Mouse (Mus musculus) heart, embryonic 16.5 days (tissue): ENCODE measurements around the gene Gfpt2. TPM values are rescaled to one million over a fixed set of nuclear protein-coding genes. Genes with fewer than 3 reads are reported as not detected.

Source experiments
- ATAC-seq: fragments of 200-750 bp; cut with Nextera tagmentation; replicated peaks from 2 replicates; pipeline ENCODE4 v1.8.0; 2017; ENCODE audit warnings: moderate number of reproducible peaks; ENCODE audit not compliant: insufficient read depth, low FRiP score; ENCODE audit errors: extremely low read depth
- H3K27ac ChIP-seq: fragments of 300-500 bp; sonication (generic); 2 replicates; pipeline ENCODE4 v1.5.1; 2014; ENCODE audit warnings: mild to moderate bottlenecking, low read length, control low read depth, moderate library complexity
- H3K27me3 ChIP-seq: fragments of 300-500 bp; sonication (generic); 2 replicates; pipeline ENCODE4 v1.6.1; 2014; ENCODE audit warnings: low read length, mixed read lengths; ENCODE audit not compliant: control insufficient read depth, insufficient read depth
- H3K36me3 ChIP-seq: fragments of 300-500 bp; sonication (generic); 2 replicates; pipeline ENCODE4 v1.6.1; 2014; ENCODE audit not compliant: control insufficient read depth, insufficient read depth
- H3K4me1 ChIP-seq: fragments of 300-500 bp; sonication (generic); 2 replicates; pipeline ENCODE4 v1.6.1; 2014; ENCODE audit warnings: low read length, mixed read lengths; ENCODE audit not compliant: control insufficient read depth, insufficient read depth
- H3K4me2 ChIP-seq: fragments of 300-500 bp; sonication (generic); 2 replicates; pipeline ENCODE4 v1.6.1; 2014; ENCODE audit warnings: low read depth, mild to moderate bottlenecking, control low read depth, low read length
- H3K4me3 ChIP-seq: fragments of 300-500 bp; sonication (generic); 2 replicates; pipeline ENCODE4 v1.5.1; 2014; ENCODE audit warnings: mild to moderate bottlenecking, control low read depth, low read length
- H3K9ac ChIP-seq: fragments of 300-500 bp; sonication (generic); 2 replicates; pipeline ENCODE4 v1.6.1; 2014; ENCODE audit warnings: low read length, control low read depth
- H3K9me3 ChIP-seq: fragments of 300-500 bp; sonication (generic); replicated peaks from 2 replicates; pipeline ENCODE4 v1.6.1; 2016; ENCODE audit warnings: low read length; ENCODE audit not compliant: control insufficient read depth
- WGBS: fragments of 180-500 bp; shearing (Covaris S2); extraction: QIAGEN DNeasy Blood & Tissue Kit; methylation state at CpG from one replicate; pipeline ENCODE4 v1.1.7; 2014; 5-methylcytosine and 5-hydroxymethylcytosine counted together
- polyA plus RNA-seq: library from polyadenylated mRNA; unstranded; fragments of >200 nt; fragmentation: Nextera tagmentation; extraction: Ambion mirVana; gene quantifications from 2 replicates; pipeline ENCODE4 v1.2.1, GENCODE M21; 2015

Gfpt2 gene
- polyA plus RNA-seq, 1 experiment from 2014 or later, result 13.1 TPM

DNA sequence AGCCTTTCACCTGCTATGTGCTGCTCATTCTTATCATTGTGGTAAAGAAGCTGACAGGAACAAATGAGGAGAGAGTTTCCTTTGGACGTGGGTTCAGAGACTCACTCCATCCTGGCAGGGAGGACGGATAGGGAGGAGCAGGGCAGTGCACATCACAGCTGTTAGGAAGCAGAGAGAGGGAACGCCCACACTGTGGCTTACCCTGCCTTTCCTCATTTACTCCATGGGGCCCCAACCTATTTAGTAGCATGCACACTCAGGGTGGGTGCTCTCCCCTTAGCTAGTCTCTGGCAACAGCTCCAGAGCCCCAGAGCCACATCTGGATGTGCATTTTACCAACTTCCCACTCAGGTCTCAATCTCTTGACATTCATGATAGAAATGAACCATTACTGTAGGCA is 48.7 kb downstream of the Gfpt2 start:
- WGBS, result 58% methylated on average over 3 of the region's 3 CpGs
- Histone ChIP-seq H3K4me3 (no peak overlapping the region), H3K27me3 (no peaks in the 10 kb centered on the region), H3K4me2 (no peak overlapping the region), H3K36me3 (no peaks in the 10 kb centered on the region), H3K9me3 (no peaks in the 10 kb centered on the region), H3K27ac (no peak overlapping the region), H3K4me1 (peaks cover 9% of the 10 kb centered on the region), H3K9ac (no peak overlapping the region)
- no peak for ATAC-seq

DNA sequence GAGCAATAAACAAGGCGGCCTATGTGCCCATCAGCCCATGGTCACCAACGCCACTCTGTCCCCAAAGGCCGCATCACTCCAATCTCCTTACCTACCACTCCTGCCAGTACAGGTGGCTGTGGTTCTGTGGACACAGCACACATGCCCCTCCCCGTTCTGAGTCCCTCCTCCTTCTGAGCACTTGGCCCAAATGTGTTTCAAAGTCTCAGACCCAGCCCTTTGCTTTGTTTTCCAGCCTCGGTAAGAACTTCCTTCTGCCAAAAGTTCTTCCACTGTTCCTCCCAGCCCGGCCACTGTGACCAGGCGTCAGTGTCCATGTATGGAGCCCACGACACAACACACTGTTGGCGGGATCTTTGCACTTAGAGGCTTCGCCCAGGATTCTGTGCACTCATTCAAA is 50.3 kb downstream of the Gfpt2 start:
- H3K4me2 ChIP-seq, result no peak overlapping the region
- 88% methylated on average over 10 of the region's 10 CpGs for WGBS
- no peak overlapping the region for H3K4me3 ChIP-seq
- no peaks in the 10 kb centered on the region for H3K9me3 ChIP-seq
- ATAC-seq, result no peak
- H3K36me3 ChIP-seq, result no peaks in the 10 kb centered on the region
- H3K27ac ChIP-seq, result no peak overlapping the region
- H3K4me1 ChIP-seq, result peaks cover 15% of the 10 kb centered on the region
- no peaks in the 10 kb centered on the region for H3K27me3 ChIP-seq
- no peak overlapping the region for H3K9ac ChIP-seq

DNA sequence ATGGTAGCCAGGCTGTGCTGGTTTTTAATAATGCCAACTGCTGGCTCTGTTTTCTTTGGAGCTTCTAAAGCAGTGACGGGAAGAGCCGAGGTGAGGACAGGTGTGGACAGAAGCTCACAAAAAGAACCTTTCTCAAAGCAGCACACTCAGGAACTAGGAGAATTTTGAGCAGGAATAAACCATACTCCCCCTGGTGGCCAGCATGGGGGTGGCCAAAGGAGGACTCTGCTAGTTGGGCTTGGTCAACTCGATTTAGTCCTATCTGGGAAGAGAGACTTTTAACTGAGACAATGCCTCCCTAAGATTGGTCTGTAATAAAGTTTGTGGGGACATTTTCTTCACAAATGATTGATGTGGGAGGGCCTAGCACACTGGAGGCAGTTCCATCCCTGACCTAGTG is 51.0 kb downstream of the Gfpt2 start:
- Histone ChIP-seq H3K4me2 (no peak overlapping the region), H3K36me3 (peaks cover 1% of the 10 kb centered on the region; the same call in 1 of the 2 replicates), H3K9me3 (no peaks in the 10 kb centered on the region), H3K27me3 (no peaks in the 10 kb centered on the region), H3K9ac (no peak overlapping the region), H3K4me3 (no peak overlapping the region), H3K27ac (no peak overlapping the region), H3K4me1 (peaks cover 15% of the 10 kb centered on the region)
- 41% methylated on average over 3 of the region's 3 CpGs for WGBS
- no peak for ATAC-seq

DNA sequence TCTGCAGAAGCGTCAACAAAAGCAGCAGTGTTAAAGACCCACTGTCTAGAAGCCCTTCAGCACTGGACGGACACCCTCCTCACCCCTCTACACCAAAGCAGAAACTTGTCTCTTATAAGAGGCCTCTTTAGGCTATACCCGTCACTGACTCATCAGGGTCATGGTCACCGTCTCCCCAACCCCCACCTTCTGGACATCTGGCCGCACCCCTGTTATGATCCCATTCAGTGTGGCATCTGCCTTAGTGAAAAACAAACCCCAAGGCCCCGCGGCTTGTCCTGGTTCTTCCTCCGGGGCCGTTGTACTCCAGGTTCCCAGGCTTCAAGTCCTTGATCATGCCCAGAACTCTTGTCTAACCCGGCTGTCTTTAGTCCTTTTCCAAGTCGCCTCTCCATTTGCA is 52.0 kb downstream of the Gfpt2 start:
- Histone ChIP-seq H3K27me3 (no peaks in the 10 kb centered on the region), H3K9me3 (no peaks in the 10 kb centered on the region), H3K4me2 (peak overlapping the region; percentile 76), H3K9ac (peak overlapping the region; percentile 78), H3K4me3 (peak overlapping the region; percentile 97), H3K27ac (peak overlapping the region; percentile 67), H3K4me1 (peaks cover 15% of the 10 kb centered on the region), H3K36me3 (peaks cover 6% of the 10 kb centered on the region; the same call in 1 of the 2 replicates)
- 24% methylated on average over 11 of the region's 11 CpGs for WGBS
- 0 out of 2 replicates have a peak, but pooled peaks have one; percentile 0 for ATAC-seq

DNA sequence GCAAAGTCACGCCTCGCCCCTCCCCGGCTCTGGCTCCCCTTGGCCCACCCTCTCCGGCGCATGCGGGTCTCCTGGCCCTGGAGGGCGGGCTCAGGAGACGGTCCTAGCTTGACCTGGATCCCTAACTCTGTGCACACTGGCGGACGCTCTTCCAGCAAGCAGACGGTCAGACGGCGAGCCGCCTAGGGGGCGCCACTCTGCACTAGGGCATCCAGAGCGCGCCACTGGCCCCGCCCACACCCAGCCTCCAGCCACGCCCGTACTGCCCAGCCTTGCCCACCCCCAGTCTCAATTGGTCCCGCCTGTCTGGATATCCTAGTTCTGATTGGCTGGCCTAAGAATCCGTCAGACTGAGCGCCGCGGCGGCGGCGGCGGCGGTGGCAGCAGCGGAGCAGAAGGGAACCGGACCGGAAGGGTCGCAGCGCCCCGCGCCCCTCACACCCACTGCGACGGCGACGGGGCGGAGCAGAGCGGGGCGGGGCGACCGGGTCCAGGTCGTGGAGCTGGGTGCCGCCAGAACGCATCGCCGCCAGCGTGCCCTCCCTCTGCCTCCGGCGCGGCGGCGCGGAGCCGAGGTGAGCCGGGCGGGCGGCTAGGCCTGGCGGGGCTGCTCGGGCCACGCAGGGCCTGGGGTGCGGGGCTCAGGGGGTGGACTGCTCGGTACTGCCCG is 52.6 kb downstream of the Gfpt2 start, which contains the start of gene Mapk9:
Gene Mapk9, plus strand, starts transcription at position 351 of the 670 bp plus-strand sequence.
- Histone ChIP-seq H3K36me3 (peaks cover 6% of the 10 kb centered on the region; the same call in 1 of the 2 replicates), H3K27me3 (no peaks in the 10 kb centered on the region), H3K4me3 (peak within 1 kb of the TSS; percentile 97), H3K9me3 (no peaks in the 10 kb centered on the region), H3K4me2 (peak within 1 kb of the TSS; percentile 88), H3K27ac (peak within 1 kb of the TSS; percentile 93), H3K9ac (peak within 1 kb of the TSS; percentile 98), H3K4me1 (peaks cover 15% of the 10 kb centered on the region)
- under 1% methylated on average over 58 of the region's 68 CpGs for WGBS
- ATAC-seq, result peak; percentile 97

DNA sequence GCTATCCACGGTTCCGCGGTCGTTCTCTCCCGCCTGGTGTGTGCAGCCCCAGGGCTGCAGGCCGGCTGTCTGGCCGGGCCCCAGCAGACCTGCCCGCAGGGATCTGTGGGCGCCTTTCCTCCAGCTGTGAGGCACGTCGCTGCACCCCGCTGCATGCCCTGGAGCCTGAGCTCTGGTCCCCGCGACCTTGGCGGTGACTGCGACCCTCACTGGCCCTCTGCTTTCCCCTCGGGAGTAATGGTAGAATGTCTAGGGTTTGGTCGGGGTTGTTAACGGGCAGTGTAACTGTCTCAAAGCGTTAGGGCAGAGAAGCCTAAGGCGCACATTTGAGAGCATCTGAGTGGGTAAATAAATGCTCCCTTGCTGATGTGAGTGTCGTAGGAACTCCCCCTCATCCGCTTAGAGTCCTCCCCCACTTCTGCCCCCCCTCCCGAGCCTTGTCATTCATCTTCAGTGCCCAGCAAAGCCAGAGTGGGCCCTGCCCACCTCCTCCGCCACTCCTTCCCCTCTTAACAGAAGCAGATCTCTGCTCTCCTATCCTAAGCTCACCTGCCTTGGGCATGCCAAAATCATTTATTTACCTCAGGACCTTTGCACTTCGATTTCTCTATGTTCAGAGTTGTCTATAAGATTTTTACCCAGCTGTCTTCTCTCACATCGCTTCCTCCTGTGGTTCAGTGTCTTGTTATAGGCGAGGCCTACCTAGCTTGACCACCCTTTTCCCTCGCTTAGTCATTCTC is 53.3 kb downstream of the Gfpt2 start:
- Histone ChIP-seq H3K36me3 (peaks cover 6% of the 10 kb centered on the region; the same call in 1 of the 2 replicates), H3K9ac (peak overlapping the region; percentile 98), H3K4me3 (peak overlapping the region; percentile 97), H3K4me1 (peaks cover 15% of the 10 kb centered on the region), H3K9me3 (no peaks in the 10 kb centered on the region), H3K27me3 (no peaks in the 10 kb centered on the region), H3K27ac (peak overlapping the region; percentile 93), H3K4me2 (peak overlapping the region; percentile 88)
- no peak for ATAC-seq
- 6% methylated on average over 29 of the region's 29 CpGs for whole genome bisulfite sequencing

DNA sequence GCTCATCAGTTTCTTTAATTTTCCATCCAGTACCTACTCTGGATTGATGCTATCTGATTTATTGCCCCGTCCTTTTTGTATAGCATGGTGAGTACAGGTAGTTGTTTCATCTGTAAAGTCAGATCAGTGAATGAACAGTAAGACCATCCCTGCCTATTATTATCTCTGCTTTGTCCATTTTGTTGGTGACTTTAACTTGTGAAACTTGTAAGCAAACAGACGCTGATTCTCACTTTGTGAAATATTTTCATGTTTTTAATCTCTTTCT is 53.8 kb downstream of the Gfpt2 start:
- peak overlapping the region; percentile 97 for H3K4me3 ChIP-seq
- WGBS, result 42% methylated on average over 2 of the region's 2 CpGs
- H3K36me3 ChIP-seq, result peaks cover 6% of the 10 kb centered on the region; the same call in 1 of the 2 replicates
- H3K9ac ChIP-seq, result peak overlapping the region; percentile 98
- H3K4me2 ChIP-seq, result peak overlapping the region; percentile 88
- no peaks in the 10 kb centered on the region for H3K27me3 ChIP-seq
- peaks cover 15% of the 10 kb centered on the region for H3K4me1 ChIP-seq
- no peak for ATAC-seq
- H3K9me3 ChIP-seq, result no peaks in the 10 kb centered on the region
- peak overlapping the region; percentile 93 for H3K27ac ChIP-seq

DNA sequence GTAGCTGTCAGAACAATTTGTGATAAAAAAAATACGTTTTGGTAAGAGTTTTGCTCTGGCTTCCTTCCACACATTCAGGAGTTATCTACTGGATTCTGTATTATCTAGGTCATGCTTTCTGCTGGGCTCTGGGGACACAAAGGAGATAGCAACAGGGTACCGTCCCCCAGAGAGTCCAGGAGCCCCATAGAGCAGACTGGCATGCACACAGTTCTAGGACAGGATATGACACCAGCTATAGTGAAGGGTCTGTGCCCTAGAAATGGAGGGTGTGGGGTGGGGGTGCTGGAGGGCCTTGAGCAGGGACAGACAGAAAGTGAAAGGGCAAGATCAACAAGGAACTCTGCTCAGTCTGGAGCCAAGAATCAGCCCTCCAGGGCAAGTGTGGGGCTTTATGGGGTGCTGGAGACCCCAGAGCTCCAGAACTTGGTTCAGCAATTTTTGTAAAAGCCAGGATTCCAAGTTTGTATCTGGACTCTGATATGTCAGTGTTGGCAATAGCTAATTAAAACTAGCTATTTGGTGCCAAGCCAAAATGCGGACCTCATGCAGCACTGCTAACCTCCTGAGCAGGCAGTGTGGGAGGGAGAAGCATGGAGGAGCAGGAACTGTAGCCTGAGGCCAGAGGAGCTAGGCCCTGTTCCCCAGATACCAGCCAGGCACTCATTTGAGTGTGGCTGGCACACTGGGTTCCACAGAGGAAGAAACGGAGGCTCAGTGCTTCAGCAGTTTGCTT is 54.3 kb downstream of the Gfpt2 start:
- Histone ChIP-seq H3K36me3 (peaks cover 6% of the 10 kb centered on the region; the same call in 1 of the 2 replicates), H3K27ac (peak overlapping the region; percentile 80), H3K9ac (peak overlapping the region; percentile 58), H3K9me3 (no peaks in the 10 kb centered on the region), H3K4me3 (peak overlapping the region; percentile 34), H3K4me1 (peaks cover 15% of the 10 kb centered on the region), H3K27me3 (no peaks in the 10 kb centered on the region), H3K4me2 (peak overlapping the region; percentile 88)
- WGBS, result 34% methylated on average over 4 of the region's 4 CpGs
- ATAC-seq, result no peak

DNA sequence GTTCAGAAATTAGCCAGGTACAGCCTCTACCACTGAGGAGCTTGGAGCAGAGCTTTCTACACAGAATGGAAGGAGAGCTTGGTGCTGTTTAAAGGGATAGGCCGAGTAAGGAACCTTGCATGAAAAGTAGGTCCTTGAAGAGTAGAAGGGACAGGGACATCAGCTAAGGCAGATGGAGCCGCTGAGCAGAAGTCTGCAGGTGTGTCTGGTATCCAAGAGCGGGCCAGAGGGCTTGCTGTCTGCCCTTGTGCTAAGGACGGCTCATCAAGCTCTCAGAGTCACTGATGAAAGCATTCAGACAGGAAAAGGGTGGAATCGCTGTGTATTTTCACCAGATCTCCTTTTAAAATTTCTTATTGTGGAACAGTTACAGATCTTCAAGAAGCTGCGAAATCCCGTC is 56.4 kb downstream of the Gfpt2 start:
- Histone ChIP-seq H3K9me3 (no peaks in the 10 kb centered on the region), H3K4me2 (no peak overlapping the region), H3K27ac (no peak overlapping the region), H3K27me3 (no peaks in the 10 kb centered on the region), H3K4me3 (no peak overlapping the region), H3K36me3 (peaks cover 17% of the 10 kb centered on the region), H3K4me1 (peaks cover 15% of the 10 kb centered on the region), H3K9ac (no peak overlapping the region)
- 83% methylated on average over 7 of the region's 7 CpGs for WGBS
- ATAC-seq, result no peak
